10 mouse cellular contexts compared by ENCODE assay signal in genomic region chr3:108961655-108962054, GRCm38 (mm10). TPM values are rescaled to one million over a fixed set of nuclear protein-coding genes. Genes with fewer than 3 reads are reported as not detected.
A peak's percentile ranks its signal among the peaks of the same experiment; 100 is the strongest.
DNase-seq lines count a peak whose midpoint lies in the region; ATAC-seq lines count a peak whose summit lies in the region.
"Had no signal": no experiment of that assay in that cellular context is flagged by ENCODE, and none has a peak within 500 bp of the region (broad histone marks: within the 10 kb centered on the region; RNA-seq: fewer than 3 reads in every experiment).

No protein-coding gene starts in this region.

- peak; percentile 43; the same call in 1 of the 2 replicates for ATAC-seq in cerebellum, adult (ENCODE audit: insufficient number of reproducible peaks, low FRiP score, low TSS enrichment)
- peak; percentile 59 for ATAC-seq in hindbrain, embryonic 12.5 days (ENCODE audit: low FRiP score)
- peak; percentile 54 for ATAC-seq in neural tube, embryonic 15.5 days (ENCODE audit: low FRiP score)
- ATAC-seq in monocyte, adult 5-6 weeks (replicated peaks; ENCODE audit: insufficient number of reproducible peaks, low FRiP score, low TSS enrichment, poor library complexity, severe bottlenecking) = no peak
- ATAC-seq in erythroblast, adult 5-6 weeks (replicated peaks; ENCODE audit: low FRiP score, poor library complexity, severe bottlenecking) = no peak

- H3K9ac ChIP-seq in hindbrain, embryonic 12.5 days = peak overlapping the region; percentile 35
- H3K9ac ChIP-seq in neural tube, embryonic 15.5 days (replicated peaks) = 0 out of 2 replicates have a peak overlapping the region, but pooled peaks have one; percentile 26
- H3K9ac ChIP-seq: embryonic facial prominence, embryonic 13.5 days had no signal

- H3K4me3 ChIP-seq in hindbrain, embryonic 12.5 days = peak overlapping the region; percentile 20
- peak overlapping the region; percentile 20 for H3K4me3 ChIP-seq in neural tube, embryonic 15.5 days (replicated peaks)
- H3K4me3 ChIP-seq: embryonic facial prominence, embryonic 13.5 days had no signal

- no peaks in the 10 kb centered on the region for H3K9me3 ChIP-seq in hindbrain, embryonic 12.5 days (replicated peaks)
- no peaks in the 10 kb centered on the region for H3K9me3 ChIP-seq in neural tube, embryonic 15.5 days (replicated peaks)
- H3K9me3 ChIP-seq: embryonic facial prominence, embryonic 13.5 days had no signal

- H3K4me2 ChIP-seq in hindbrain, embryonic 12.5 days (replicated peaks) = peak overlapping the region; percentile 47
- peak overlapping the region; percentile 45 for H3K4me2 ChIP-seq in neural tube, embryonic 15.5 days
- H3K4me2 ChIP-seq: embryonic facial prominence, embryonic 13.5 days had no signal

- no peaks in the 10 kb centered on the region for H3K27me3 ChIP-seq in hindbrain, embryonic 12.5 days
- no peaks in the 10 kb centered on the region for H3K27me3 ChIP-seq in neural tube, embryonic 15.5 days (replicated peaks)
- H3K27me3 ChIP-seq: embryonic facial prominence, embryonic 13.5 days had no signal

- no peaks in the 10 kb centered on the region for H3K36me3 ChIP-seq in hindbrain, embryonic 12.5 days
- no peaks in the 10 kb centered on the region for H3K36me3 ChIP-seq in neural tube, embryonic 15.5 days
- H3K36me3 ChIP-seq: embryonic facial prominence, embryonic 13.5 days had no signal

- 32% methylated on average over 6 of the region's 6 CpGs for WGBS in hindbrain, embryonic 12.5 days
- 37% methylated on average over 6 of the region's 6 CpGs for WGBS in neural tube, embryonic 15.5 days

- no peak for DNase-seq in cerebellum, adult 9-11 months
- peak; percentile 24 for DNase-seq in CD4-positive helper T cell, adult 2 months (ENCODE audit: low read depth, low spot score)
- DNase-seq in layer of hippocampus, postnatal 25 days (ENCODE audit: extremely low spot score in 1 of 2, low spot score in 1 of 2) = no peak
- DNase-seq: gastrocnemius, postnatal 36 days had no signal

- H3K4me1 ChIP-seq in hindbrain, embryonic 12.5 days = peaks cover 17% of the 10 kb centered on the region
- H3K4me1 ChIP-seq in neural tube, embryonic 15.5 days = peaks cover 16% of the 10 kb centered on the region

- H3K27ac ChIP-seq in hindbrain, embryonic 12.5 days = peak overlapping the region; percentile 77
- H3K27ac ChIP-seq in neural tube, embryonic 15.5 days (replicated peaks) = peak overlapping the region; percentile 74
- H3K27ac ChIP-seq: embryonic facial prominence, embryonic 13.5 days had no signal

RNA-seq across cellular contexts. Expression of gene Gm9857, which starts 21.4 kb away (rescaled TPM):
- polyA plus RNA-seq in hindbrain, embryonic 12.5 days (2016; fragmentation: Nextera tagmentation; extraction: Ambion mirVana) = not detected in 2 replicates
- polyA plus RNA-seq in neural tube, embryonic 15.5 days (2015; fragmentation: Nextera tagmentation; extraction: Ambion mirVana) = not detected in 2 replicates
- total RNA-seq in monocyte, adult 5-6 weeks (2017) = not detected in 3 replicates
- not detected for total RNA-seq in layer of hippocampus, postnatal 25 days (2021)
- total RNA-seq in erythroblast, adult 5-6 weeks (2015; ENCODE audit: low replicate concordance) = not detected in 2 replicates
- not detected in 2 replicates for total RNA-seq in erythroblast, adult 5-6 weeks (2017; ENCODE audit: low replicate concordance)
- total RNA-seq: gastrocnemius, postnatal 36 days had no signal
- polyA plus RNA-seq: embryonic facial prominence, embryonic 13.5 days had no signal

RNA-seq across cellular contexts. Expression of gene Henmt1, which starts 22.0 kb away (rescaled TPM):
- polyA plus RNA-seq in hindbrain, embryonic 12.5 days (2016; fragmentation: Nextera tagmentation; extraction: Ambion mirVana) = 0.99 and 1.4 TPM in 2 replicates
- polyA plus RNA-seq in neural tube, embryonic 15.5 days (2015; fragmentation: Nextera tagmentation; extraction: Ambion mirVana) = 2.3 and 2.9 TPM in 2 replicates
- total RNA-seq in monocyte, adult 5-6 weeks (2017) = not detected in 3 replicates
- 1 to 10 TPM; 3.6 to 4.1 TPM for total RNA-seq in layer of hippocampus, postnatal 25 days (2021)
- total RNA-seq in erythroblast, adult 5-6 weeks (2015; ENCODE audit: low replicate concordance) = not detected in 2 replicates
- total RNA-seq in erythroblast, adult 5-6 weeks (2017; ENCODE audit: low replicate concordance) = not detected in 2 replicates
- total RNA-seq: gastrocnemius, postnatal 36 days had no signal

RNA-seq across cellular contexts. Expression of gene Prpf38b, which starts 50.1 kb away (rescaled TPM):
- 87.6 and 103 TPM in 2 replicates for polyA plus RNA-seq in hindbrain, embryonic 12.5 days (2016; fragmentation: Nextera tagmentation; extraction: Ambion mirVana)
- 50.4 and 55.3 TPM in 2 replicates for polyA plus RNA-seq in neural tube, embryonic 15.5 days (2015; fragmentation: Nextera tagmentation; extraction: Ambion mirVana)
- total RNA-seq in monocyte, adult 5-6 weeks (2017) = 327 to 440 TPM (median 383 TPM) in 3 replicates
- total RNA-seq in layer of hippocampus, postnatal 25 days (2021) = 10 to 100 TPM; 36.4 to 50.8 TPM
- total RNA-seq in erythroblast, adult 5-6 weeks (2015; ENCODE audit: low replicate concordance) = 51.4 and 52.3 TPM in 2 replicates
- 128 and 134 TPM in 2 replicates for total RNA-seq in erythroblast, adult 5-6 weeks (2017; ENCODE audit: low replicate concordance)

Comparison
In these comparisons a context has a peak if more than half of its experiments do, and no peak if none do; other contexts are left out.
1. ATAC-seq: peak in cerebellum, adult (single experiment), hindbrain, embryonic 12.5 days (single experiment) and neural tube, embryonic 15.5 days (single experiment); none in monocyte, adult 5-6 weeks (single experiment) and erythroblast, adult 5-6 weeks (single experiment).